Mouse (Mus musculus) kidney, postnatal 10 days (tissue): Measurements from ENCODE around the gene Morn3.
"Not testable (repeated sequence)": the region's sequence is repeated elsewhere in the genome, so short reads cannot be mapped to it uniquely, and the experiment has no call there.

ENCODE experiments used
- DNase-seq: peaks from one replicate; pipeline ENCODE4 v3.0.0; 2021; ENCODE audit warnings: mixed read lengths

Gene Morn3

DNA sequence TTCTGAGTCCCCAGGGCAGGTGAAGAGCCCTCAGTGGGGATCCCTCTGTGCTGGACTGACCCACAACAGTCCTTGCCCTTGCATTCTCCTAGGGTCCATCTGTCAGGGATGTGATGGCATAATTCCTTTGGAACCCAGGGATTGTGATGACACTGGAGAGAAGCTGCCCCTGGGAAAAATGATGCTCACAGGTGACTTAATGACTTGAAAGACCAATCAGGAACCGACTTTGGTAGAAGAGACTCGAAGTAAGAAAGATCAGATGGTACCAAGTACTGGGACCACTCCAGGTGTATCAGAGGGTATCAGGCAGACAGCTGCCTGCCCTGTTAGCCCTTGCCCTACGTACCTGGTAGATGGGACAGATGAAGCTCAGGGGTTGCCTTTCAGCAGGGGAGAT is at the start of gene Morn3:
Gene Morn3 (minus strand): TSS at position 101 of the 400 bp plus-strand sequence.
- DNase-seq, result no peak

DNA sequence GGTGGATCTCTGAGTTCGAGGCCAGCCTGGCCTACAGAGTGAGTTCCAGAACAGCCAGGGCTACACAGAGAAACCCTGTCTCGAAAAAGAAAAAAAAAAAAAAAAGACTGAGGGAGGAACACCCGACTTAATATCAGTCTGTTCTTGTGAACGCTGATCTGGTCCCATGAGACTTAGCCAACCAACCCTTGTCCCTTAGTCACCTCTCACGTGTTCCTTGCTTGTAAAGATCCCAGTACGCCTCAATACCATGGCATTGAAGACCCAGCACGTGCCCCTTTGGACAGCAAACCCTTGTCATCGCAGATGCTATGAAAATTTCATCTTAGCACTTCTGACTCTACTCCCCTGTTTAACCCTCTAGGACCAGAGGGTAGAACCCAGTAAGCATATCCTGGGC is 49.5 kb upstream of the Morn3 start:
- DNase-seq, result no peak

DNA sequence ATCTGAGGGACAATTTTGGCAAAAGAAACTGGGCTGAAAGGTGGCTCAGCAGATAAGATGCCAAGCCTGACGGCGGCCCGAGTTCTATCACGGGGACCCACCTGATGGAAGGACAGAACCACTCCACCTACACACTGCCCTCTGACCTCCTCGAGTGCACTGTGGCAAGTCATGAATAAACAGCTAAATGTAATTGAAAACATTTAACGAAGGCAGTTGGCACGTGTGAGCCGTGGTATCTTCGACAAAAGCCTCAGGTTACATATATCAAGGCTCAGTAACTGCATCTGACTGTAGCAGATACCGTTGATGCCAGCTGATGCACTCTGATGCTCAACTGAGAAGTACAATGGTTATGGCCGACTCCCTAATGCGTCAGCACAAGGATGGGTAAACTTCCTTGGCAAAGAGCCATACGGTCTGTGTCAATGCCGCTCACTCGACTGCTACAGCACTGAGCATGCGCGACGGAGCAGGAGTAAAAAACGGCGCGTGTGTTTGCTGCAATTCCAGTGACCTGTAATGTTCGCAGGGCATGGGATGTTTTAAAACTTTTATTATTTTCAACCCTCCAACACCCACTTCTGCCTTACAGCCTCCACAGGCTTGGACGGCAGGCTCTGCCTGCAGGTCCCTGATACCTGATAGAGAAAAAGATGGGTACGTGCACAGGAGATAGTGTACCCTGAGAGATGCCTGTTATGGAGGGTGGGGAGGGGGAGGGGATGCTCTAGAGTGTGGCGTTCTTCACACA is 47.6 kb upstream of the Morn3 start:
- DNase-seq, result peak; percentile 61

DNA sequence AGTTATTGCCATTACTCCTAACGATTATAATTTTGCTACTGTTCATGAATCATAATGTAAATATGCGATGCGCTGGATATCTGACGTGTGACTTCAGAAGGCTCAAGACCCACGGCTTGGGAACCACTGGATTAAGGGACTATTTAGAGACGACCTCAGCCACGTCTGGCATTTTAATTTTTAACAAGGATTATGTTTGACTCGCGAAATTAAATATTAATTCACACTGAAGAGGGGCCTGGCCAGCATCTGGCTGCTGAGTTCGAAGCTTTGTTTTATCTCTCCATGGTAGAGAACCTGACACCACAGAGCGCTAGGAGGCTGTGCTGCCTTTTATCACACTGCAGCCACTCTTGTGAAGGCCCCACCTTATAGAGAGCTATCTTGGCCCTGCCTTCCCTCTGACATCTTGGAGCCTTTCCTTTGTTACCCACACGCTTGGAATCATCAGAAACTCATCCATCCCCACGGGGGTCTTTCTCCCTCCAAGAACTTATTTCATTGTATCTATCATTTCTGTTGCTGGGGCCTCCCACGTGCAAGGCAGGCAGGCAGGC is 46.3 kb upstream of the Morn3 start:
- no peak for DNase-seq

DNA sequence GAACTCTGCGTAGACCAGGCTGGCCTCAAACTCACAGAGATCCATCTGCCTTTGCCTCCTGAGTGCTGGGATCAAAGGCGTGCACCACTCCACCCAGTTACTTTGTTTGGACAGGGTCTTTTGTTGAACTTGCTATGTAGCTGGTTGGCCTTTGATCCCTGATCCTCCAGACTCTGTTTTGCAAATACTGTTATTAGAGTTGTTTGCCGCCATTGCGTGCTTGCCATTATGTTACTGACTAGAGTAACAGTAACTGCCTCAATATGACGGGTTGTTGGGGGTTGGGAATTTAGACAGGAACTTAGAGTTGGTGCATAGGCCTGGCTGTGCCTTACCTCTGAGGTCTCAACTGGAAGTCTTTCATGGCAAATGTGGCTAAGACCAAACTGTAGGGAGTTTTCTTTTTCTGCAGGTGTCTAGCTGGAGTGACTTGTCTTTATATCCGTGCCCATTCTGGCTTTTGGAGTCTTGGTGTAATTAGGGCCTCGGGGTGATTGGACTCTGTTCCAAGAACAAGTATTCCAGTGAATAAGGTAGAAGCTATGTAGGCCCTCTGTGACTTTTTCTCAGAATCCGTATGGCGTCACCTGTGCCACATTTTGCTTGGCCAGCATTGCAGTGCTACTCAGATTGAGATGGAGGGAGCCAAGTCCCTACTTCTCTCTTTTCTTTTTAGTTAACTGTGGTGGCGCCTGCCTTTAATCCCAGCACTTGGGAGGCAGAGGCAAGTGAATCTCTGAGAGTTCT is 43.9 kb upstream of the Morn3 start:
- DNase-seq, result no peak

DNA sequence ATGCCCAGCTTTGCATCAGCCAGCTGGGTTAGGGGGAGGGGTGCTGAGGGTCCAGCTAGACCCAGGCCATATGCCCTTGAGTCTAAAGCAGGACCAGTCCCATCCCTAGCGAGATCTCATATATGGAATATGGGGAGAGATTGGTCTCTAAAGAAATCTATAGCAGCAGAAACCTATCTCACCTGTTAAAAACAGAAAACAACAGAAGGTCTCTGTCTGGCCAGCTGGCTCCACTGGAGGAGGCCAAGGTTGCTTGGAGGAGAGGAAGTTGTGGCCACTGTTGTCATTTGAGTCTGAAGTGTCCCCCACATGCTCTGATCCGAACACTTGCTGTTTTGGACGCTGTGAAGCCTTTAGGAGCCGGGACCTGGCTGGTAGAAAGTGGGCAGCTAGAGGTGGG is 42.0 kb upstream of the Morn3 start:
- DNase-seq, result no peak

DNA sequence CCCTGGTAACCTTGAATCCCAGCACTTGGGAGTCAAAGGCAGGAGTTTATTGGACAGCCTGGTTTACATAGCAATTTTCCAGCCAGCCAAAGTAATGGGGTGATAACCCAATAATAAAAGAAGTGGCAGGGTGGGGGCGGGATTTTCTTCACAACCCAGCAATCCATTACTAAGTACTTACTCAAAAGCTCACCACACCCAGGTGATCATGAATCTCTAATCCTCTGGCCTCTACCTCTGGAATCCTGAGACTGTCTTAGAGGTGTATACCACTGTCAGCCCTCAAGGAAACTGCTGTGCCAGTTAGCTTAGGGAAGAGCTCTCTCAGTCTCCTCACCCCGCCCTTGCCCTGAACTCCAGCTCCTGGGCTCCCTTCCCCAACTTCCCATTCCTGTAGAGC is 39.7 kb upstream of the Morn3 start:
- no peak for DNase-seq

DNA sequence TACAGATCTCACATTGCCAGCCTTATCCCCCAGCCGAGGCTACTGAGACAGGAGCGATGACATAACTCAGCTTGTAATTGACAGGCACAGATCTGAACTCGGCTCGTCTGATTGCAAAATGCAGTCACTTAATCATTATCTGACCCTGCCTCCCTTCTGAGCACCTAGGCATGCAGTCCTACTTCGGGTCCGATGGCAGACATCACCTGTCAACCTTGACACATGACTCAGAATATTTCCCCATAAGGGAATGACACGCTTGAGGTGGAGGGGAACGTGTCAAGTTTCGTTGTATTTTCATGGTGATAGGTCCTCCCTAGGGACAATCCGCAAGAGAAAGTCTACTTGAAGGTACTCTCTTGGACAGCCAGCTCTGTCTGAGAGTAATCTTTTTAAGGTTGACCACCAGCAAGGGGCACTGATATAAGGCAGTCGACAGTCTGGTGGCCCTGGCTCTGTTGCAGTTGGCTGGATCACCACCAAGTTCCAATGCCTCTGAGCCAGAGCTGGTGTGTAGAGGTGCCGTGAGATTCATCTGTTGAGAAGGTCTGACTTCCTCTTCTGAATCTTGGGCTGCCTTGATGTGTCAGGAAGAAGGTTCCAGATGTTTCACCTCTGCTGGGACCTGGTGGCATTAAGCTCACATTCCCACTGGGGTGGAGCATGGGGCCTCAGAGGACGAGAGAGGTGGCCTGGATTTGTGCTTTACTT is 36.7 kb upstream of the Morn3 start:
- no peak for DNase-seq

DNA sequence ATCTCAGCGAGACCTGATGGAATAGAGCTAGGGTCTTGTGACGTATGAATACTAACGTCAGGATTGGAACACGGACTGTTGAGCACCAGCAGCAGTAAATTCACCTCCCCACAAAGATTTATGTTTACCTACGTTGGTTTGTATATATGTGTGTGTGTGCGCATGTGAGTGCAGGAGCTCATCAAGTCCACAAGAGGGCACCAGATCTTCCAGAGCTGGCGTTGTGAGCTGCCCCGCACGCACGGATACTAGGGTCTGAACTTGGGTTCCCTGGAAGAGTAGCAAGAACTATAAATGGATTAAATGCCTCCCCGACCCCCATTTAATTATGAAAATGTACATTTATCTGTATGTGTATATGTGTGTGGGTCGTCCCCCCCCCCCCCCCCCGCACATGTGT is 33.7 kb upstream of the Morn3 start:
- DNase-seq, result no peak

DNA sequence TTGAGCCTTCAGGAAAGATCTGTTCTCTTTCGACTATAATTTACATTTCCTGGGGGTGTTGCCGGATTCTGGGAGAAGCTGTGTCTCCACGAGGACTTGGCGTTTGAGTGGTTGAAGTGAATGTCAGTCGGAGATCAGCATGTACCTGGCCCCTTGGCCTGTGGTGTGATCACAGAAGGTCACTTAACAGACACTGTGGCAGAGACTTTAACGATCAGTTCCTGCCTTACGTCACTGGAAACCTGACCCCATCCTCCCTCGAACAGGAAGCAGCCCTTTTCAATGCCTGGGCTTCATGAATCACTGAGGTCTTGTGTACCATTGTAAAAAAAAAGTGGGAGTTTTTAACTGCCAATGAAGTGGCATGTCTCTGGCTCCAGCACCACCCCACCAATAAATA is 33.2 kb upstream of the Morn3 start:
- DNase-seq, result peak; percentile 51

DNA sequence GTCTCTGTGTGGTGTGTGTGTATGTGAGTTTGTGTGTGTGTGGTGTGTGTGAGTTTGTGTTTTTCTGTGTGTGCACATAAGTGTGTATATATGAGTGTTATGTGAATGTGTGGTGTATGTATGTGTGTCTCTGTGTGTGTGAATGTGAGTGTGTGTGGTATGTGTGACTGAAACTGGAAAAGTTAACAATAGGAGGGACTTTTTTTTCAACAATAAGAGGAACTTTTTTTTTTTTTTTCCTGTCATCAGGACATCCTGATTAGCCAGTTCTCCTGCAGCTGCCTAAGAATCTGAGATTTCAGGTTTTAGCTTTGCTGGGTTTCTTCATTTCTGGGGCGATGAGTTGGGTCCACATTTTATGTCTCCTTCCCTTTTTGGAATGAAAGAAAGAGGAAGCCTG is 32.8 kb upstream of the Morn3 start:
- no peak for DNase-seq

DNA sequence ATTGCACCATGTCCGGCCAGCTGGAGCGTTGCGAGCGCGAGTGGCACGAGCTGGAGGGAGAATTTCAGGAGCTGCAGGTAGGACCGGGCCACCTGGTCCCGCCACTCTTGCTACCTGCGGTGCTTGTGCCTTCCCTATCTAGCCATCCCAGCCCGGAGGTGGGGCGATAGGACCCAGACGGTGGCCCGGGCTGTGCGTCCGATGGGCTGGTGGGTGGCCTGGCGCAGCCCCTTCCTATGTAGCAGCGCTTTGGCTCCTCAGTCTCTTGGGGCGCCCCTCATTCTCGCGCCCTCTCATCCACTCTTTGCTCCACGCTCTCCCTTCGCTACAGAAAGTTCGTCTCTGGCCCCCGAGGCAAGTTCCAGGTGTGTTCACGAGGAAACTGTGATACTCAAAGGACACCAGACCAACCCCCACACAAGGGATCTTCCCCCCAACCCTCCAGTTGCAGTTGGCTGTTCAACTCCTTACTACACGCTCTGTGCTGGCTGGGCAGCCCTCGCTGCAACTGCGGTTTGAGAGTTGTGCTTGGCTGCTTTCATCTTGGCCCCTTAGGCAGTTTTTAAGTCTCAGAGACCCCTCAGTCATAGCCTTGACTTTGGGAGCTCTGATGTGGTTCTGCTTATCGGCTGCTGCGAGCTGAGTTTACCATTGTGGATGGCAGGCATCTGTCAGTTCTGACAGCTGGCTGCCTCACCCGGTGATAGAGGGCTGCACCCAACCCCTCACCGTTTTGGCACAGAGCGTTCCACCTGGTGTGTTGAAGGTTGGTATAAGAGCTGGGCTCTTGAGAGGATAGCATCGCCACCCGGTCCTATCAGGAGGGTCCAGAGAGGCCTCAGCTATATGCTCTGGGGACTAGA is 29.8 kb upstream of the Morn3 start:
- DNase-seq, result no peak

DNA sequence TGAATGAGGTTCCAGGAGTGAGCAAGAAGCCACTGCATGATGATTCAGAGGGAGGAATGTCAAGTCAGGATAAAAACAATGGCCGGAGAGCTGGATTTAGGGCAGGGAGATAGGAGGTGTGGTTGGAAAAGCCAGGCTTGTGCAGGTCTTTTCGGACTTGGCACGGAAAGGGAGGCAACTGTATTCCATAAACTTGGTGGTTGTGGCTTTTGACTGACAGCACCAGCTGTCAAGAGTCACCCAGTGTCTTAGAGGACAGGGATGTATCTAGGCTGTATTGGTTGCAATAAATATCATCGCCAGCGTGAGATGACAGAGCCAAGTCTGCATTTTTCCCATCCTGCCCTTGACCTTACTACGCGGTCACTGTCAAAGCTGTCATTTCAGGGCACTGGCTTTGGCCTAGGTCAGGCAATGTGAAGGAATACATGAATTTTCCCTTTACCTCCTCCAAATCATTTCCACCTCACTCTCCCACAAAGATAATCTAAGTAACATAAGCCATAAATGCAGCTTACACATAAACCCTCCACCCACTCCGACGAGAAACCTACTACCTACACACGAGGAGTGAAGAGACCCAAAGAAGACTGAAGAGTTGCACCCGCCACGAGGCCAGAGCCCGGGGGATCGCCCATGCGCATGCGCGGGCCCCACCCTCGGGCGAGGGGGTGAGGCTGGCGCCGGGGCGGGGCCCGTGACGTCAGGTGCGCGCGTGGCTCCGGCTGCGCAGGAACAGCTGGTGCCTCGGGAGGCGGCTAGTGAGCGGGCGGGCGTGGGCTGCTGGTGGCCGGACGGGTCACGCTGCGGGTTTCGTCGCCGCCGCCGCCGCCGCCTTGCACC is 29.0 kb upstream of the Morn3 start:
- DNase-seq, result peak; percentile 97

DNA sequence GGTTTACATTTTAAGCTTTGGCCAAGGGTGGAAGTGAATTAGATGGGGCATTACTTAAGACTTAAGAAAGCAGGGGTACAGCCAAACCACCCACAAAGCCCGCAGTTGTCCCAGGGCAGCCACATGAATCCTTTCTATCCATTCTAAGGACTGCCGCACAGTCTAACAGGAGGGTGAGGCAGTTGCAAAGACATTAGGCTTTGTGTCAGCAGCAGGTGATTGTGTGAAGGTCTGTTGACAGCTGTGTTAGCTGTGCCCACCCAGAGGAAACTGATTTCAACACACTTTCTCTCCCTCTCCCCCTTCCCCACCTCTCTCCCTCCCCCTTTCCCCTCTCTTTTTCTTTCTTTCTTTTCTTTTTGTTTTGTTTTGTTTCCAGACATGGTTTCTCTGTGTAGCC is 21.9 kb upstream of the Morn3 start:
- no peak for DNase-seq

DNA sequence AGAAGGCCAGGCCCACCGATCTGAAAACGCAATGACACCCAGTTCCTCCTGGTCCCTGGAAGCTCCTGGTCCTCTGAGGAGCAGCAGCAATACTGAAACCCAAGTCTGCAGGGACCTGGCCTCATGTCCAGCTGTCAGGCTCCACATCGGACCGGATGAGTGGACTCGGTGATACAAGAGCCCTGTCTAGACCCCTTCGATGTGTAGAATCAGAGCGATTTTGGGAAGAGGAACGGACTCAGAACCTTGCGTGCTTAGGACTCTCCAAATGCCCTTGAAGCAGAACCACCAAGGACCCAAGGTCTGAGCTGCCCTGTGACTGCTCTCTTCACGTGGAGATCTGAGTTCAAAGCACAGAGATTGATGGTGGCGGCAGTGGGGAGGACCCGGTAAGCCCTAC is 21.3 kb upstream of the Morn3 start, which contains the start of gene Tmem120b:
Gene Tmem120b (plus strand): TSS at position 301 of the 400 bp plus-strand sequence.
- no peak for DNase-seq

DNA sequence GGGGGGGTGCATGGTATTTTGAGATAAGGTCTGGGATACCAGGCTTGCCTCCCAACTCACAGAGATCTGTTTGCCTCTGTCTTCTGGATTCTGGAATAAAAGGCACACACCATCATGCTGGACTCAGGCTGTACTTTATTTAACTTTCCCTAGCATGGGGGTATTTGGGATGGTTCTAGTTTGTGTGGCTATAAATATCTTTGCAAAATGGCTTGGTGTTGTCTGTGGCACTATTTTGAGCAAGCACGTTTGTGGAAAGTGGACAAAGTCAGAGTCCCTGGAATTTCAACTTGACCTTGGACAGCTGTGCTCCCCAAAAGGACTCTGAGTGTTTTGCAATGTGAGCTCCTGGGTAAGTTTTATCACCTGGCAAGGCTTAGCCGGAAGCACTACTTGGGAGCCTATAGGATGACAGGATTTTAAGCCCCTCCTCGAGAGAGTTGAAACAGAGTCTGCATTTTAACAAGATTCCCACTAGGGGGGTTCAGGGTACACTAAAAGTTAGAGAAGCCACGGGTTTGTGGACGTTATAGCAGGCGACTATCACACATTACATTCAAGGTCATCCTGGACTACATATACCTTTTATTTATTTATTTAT is 20.7 kb upstream of the Morn3 start:
- no peak for DNase-seq

DNA sequence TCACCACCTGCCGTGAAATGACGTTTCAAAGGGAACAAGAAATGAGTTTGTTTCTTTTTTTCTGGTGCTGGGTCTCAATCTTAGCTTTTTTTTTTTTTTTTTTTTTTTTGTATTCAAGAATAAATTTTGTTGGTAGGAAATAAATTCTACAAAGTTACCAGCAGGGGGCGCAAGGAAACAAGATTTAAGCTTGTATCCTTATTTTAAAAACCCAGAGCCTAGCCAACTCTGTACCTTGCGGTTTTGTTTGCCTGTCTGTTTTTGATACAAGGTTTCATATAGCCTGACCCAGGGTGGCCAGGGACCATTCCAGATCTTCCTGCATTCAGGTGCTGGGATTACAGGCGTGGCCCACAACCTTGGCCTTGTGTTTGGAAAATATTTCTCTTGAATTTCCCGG is 17.4 kb upstream of the Morn3 start:
- DNase-seq, result peak; percentile 82

DNA sequence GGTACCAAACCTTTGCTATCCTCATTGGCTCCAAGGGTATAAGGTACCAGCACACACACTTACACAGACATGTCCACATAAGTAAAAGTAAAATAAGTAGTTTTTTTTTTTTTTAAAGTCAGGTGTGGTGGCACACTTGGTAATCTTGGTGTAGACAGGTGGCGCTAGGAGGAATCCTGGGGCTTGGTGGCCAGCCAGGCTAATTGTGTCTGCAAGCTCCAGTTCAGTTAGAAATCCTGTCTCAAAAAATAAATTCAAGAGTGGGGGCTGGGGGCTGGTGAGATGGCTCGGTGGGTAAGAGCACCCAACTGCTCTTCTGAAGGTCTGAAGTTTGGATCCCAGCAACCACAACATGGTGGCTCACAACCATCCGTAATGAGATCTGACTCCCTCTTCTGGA is 16.3 kb upstream of the Morn3 start:
- no peak for DNase-seq

DNA sequence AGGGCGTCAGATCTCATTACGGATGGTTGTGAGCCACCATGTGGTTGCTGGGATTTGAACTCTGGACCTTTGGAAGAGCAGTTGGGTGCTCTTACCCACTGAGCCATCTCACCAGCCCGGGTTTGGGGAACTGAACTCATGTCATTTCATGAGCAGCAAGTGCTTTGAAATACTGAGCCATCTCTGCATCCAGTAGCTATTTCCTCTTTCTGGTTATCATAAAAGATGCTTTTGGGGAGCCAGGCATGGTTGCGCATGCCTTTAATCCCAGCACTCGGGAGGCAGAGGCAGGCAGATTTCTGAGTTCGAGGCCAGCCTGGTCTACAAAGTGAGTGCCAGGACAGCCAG is 14.6 kb upstream of the Morn3 start:
- not testable (repeated sequence) for DNase-seq

DNA sequence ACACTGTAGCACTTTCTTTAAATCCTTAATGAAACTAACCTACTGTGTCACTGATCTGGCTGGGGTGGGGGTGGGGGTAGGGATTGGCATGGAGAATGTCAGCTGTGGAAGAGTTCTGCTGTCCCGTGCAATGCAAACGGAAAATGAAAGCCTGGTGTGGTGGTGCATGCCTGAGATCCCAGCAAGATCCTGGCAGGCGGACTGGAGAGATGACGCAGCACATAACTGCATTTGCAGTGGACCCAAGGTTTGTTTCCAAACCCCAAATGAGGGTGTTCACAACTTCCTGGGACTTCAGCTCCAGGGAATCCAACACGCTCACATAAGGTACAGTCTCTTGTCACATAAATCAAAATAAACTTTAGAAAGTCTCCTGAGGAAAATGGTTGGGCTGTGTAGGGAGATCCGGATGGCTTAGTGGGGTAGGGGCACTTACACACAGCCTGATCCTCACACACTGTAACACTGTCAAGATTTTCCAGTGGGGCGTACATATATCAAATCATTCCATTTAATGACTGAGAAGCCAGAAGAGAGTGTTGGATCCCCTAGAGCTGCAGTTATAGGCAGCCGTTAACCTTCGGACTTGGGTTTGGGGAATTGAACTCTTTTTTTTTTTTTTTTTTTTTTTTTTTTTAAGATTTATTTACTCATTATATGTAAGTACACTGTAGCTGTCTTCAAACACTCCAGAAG is 14.0 kb upstream of the Morn3 start:
- no peak for DNase-seq
